Mouse (Mus musculus): ENCODE data around the gene Bok. TPM values are rescaled to one million over a fixed set of nuclear protein-coding genes. Genes with fewer than 3 reads are reported as not detected.

Gene Bok
- 212 and 254 TPM in 2 replicates for polyA plus RNA-seq (2015; fragmentation: Nextera tagmentation; extraction: Ambion mirVana)

GRCm38 (mm10) chr1:93685401-93686244, at the start of gene Bok:
Gene Bok (plus strand): TSS chr1:93685660.

GRCm38 (mm10) chr1:93658559-93658958, 26.9 kb upstream of the Bok start, which contains the start of gene Stk25:
Gene Stk25 (minus strand): TSS chr1:93658659.

Other genes with a start within 250 kb of the Bok start
- 153 and 198 TPM in 2 replicates for gene Hdlbp, start 206.8 kb upstream of the Bok start, polyA plus RNA-seq (2015; fragmentation: Nextera tagmentation; extraction: Ambion mirVana)
- gene Farp2, start 173.6 kb upstream of the Bok start, polyA plus RNA-seq (2015; fragmentation: Nextera tagmentation; extraction: Ambion mirVana): 3.0 and 3.2 TPM in 2 replicates
- gene Stk25, start 27.0 kb upstream of the Bok start, polyA plus RNA-seq (2015; fragmentation: Nextera tagmentation; extraction: Ambion mirVana): 107 and 120 TPM in 2 replicates
- gene Atg4b, start 65.8 kb downstream of the Bok start, polyA plus RNA-seq (2015; fragmentation: Nextera tagmentation; extraction: Ambion mirVana): 54.1 and 57.4 TPM in 2 replicates
- 32.5 and 34.3 TPM in 2 replicates for gene Thap4, start 69.2 kb downstream of the Bok start, polyA plus RNA-seq (2015; fragmentation: Nextera tagmentation; extraction: Ambion mirVana)
- gene Dtymk, start 116.3 kb downstream of the Bok start, polyA plus RNA-seq (2015; fragmentation: Nextera tagmentation; extraction: Ambion mirVana): 103 and 110 TPM in 2 replicates
- 7.5 and 8.4 TPM in 2 replicates for gene Ing5, start 118.3 kb downstream of the Bok start, polyA plus RNA-seq (2015; fragmentation: Nextera tagmentation; extraction: Ambion mirVana)
- 5.9 and 6.5 TPM in 2 replicates for gene D2hgdh, start 139.2 kb downstream of the Bok start, polyA plus RNA-seq (2015; fragmentation: Nextera tagmentation; extraction: Ambion mirVana)
- 0.22 and 0.54 TPM in 2 replicates for gene Gal3st2, start 175.6 kb downstream of the Bok start, polyA plus RNA-seq (2015; fragmentation: Nextera tagmentation; extraction: Ambion mirVana)
- gene Gal3st2b, start 232.7 kb downstream of the Bok start, polyA plus RNA-seq (2015; fragmentation: Nextera tagmentation; extraction: Ambion mirVana): 0.06 and 0.11 TPM in 2 replicates

Data from urinary bladder, postnatal 0 days (tissue).